In genomic region chr11:3862661-3863453, GRCm38 (mm10) we compare ENCODE assay signal across 8 mouse cellular contexts. TPM values are rescaled to one million over a fixed set of nuclear protein-coding genes. Genes with fewer than 3 reads are reported as not detected.
DNase-seq lines count a peak whose midpoint lies in the region; ATAC-seq lines count a peak whose summit lies in the region.

No protein-coding gene starts in this region.

- peak overlapping the region; percentile 90 for H3K4me2 ChIP-seq in heart, embryonic 14.5 days (ENCODE audit: low read length)
- H3K4me2 ChIP-seq in heart, embryonic 16.5 days (ENCODE audit: low read depth, low read length) = peak overlapping the region; percentile 91

- 0 out of 2 replicates have a peak, but pooled peaks have one; percentile 6 for ATAC-seq in heart, embryonic 14.5 days (ENCODE audit: insufficient number of reproducible peaks, insufficient read depth, low FRiP score, low read depth)
- ATAC-seq in heart, embryonic 16.5 days (replicated peaks; ENCODE audit: extremely low read depth, insufficient read depth, low FRiP score) = no peak

- peak overlapping the region in 1 of 2 experiments; percentile 49; a peak in 3 of 4 replicates for H3K4me3 ChIP-seq in heart, embryonic 14.5 days (ENCODE audit: control insufficient read depth in 1 of 2, insufficient read depth in 1 of 2, low read depth in 1 of 2, low read length in 2 of 2)
- H3K4me3 ChIP-seq in heart, embryonic 16.5 days (ENCODE audit: low read length) = peak overlapping the region; percentile 62
- H3K4me3 ChIP-seq in midbrain, embryonic 10.5 days = peak overlapping the region; percentile 64

- 64% methylated on average over 19 of the region's 19 CpGs for WGBS in heart, embryonic 14.5 days
- 69% methylated on average over 19 of the region's 19 CpGs for WGBS in heart, embryonic 16.5 days
- WGBS in midbrain, embryonic 10.5 days = 76% methylated on average over 19 of the region's 19 CpGs

- peaks cover 26% of the 10 kb centered on the region for H3K27me3 ChIP-seq in heart, embryonic 14.5 days (ENCODE audit: control insufficient read depth, insufficient read depth, low read length)
- peaks cover 11% of the 10 kb centered on the region for H3K27me3 ChIP-seq in heart, embryonic 16.5 days (ENCODE audit: control insufficient read depth, insufficient read depth, low read length)
- peaks cover 52% of the 10 kb centered on the region for H3K27me3 ChIP-seq in midbrain, embryonic 10.5 days (ENCODE audit: low read depth, poor library complexity, severe bottlenecking)

- peak overlapping the region; percentile 65 for H3K9ac ChIP-seq in heart, embryonic 14.5 days (ENCODE audit: low read length)
- peak overlapping the region; percentile 71 for H3K9ac ChIP-seq in heart, embryonic 16.5 days (ENCODE audit: low read length)

- DNase-seq in heart, postnatal 25 days (ENCODE audit: low spot score) = no peak
- DNase-seq in cerebellum, adult 9-10 months = peak; percentile 76
- no peak for DNase-seq in midbrain, embryonic 10.5 days (ENCODE audit: low spot score)
- DNase-seq in c-Kit-positive CD71-positive TER-119-positive erythroid progenitor cells, embryonic 14.5 days (ENCODE audit: low spot score) = no peak
- DNase-seq in right cerebral cortex, postnatal 4 days = no peak
- DNase-seq in embryo, embryonic 11 days = no peak

- intact Hi-C loops in heart, postnatal 25 days (cut with DNase I) = loop anchor here (5.0 kb wide), 1 partner anchor 56 kb away; no protein-coding TSS in a partner anchor

- H3K27ac ChIP-seq in heart, embryonic 14.5 days (replicated peaks in 1 of 2; ENCODE audit: control insufficient read depth in 1 of 2, insufficient read depth in 1 of 2, low read depth in 2 of 2, low read length in 2 of 2) = no peak overlapping the region
- H3K27ac ChIP-seq in heart, embryonic 16.5 days (ENCODE audit: low read length) = no peak overlapping the region
- H3K27ac ChIP-seq in midbrain, embryonic 10.5 days (replicated peaks) = no peak overlapping the region

- H3K4me1 ChIP-seq in heart, embryonic 14.5 days (ENCODE audit: control insufficient read depth in 2 of 2, insufficient read depth in 2 of 2, low read length in 2 of 2) = peaks cover 7 to 10% of the 10 kb centered on the region in 2 experiments; a peak in 3 of 4 replicates
- peaks cover 5% of the 10 kb centered on the region; the same call in 1 of the 2 replicates for H3K4me1 ChIP-seq in heart, embryonic 16.5 days (ENCODE audit: control insufficient read depth, insufficient read depth, low read length)
- peaks cover 17% of the 10 kb centered on the region for H3K4me1 ChIP-seq in midbrain, embryonic 10.5 days

- H3K9me3 ChIP-seq in heart, embryonic 14.5 days (ENCODE audit: control insufficient read depth, low read length) = no peaks in the 10 kb centered on the region
- H3K9me3 ChIP-seq in heart, embryonic 16.5 days (replicated peaks; ENCODE audit: control insufficient read depth, low read length) = no peaks in the 10 kb centered on the region
- H3K9me3 ChIP-seq in midbrain, embryonic 10.5 days (replicated peaks) = no peaks in the 10 kb centered on the region

- H3K36me3 ChIP-seq in heart, embryonic 14.5 days (ENCODE audit: control insufficient read depth, insufficient read depth, low read length) = no peaks in the 10 kb centered on the region
- H3K36me3 ChIP-seq in heart, embryonic 16.5 days (ENCODE audit: control insufficient read depth, insufficient read depth) = no peaks in the 10 kb centered on the region
- no peaks in the 10 kb centered on the region for H3K36me3 ChIP-seq in midbrain, embryonic 10.5 days

RNA-seq across cellular contexts. Expression of gene Osbp2, which starts 0.8 kb away (rescaled TPM):
- polyA plus RNA-seq in heart, embryonic 14.5 days (2014; fragmentation: Nextera tagmentation; extraction: Ambion mirVana) = 0.34 and 0.85 TPM in 2 replicates
- 10 to 100 TPM in 1 of 2 experiments, 1 to 10 TPM in 1; 9.8 to 11.4 TPM for total RNA-seq in heart, postnatal 25 days (2021)
- polyA plus RNA-seq in heart, embryonic 16.5 days (2015; fragmentation: Nextera tagmentation; extraction: Ambion mirVana) = 1.3 and 1.6 TPM in 2 replicates
- 1.4 and 2.2 TPM in 2 replicates for polyA plus RNA-seq in midbrain, embryonic 10.5 days (2016; fragmentation: Nextera tagmentation; extraction: Ambion mirVana)

RNA-seq across cellular contexts. Expression of gene 4921536K21Rik, which starts 32.0 kb away (rescaled TPM):
- not detected in 2 replicates for polyA plus RNA-seq in heart, embryonic 14.5 days (2014; fragmentation: Nextera tagmentation; extraction: Ambion mirVana)
- under 1 TPM; 0.42 to 0.96 TPM for total RNA-seq in heart, postnatal 25 days (2021)
- 0.17 and 0.22 TPM in 2 replicates for polyA plus RNA-seq in heart, embryonic 16.5 days (2015; fragmentation: Nextera tagmentation; extraction: Ambion mirVana)
- polyA plus RNA-seq in midbrain, embryonic 10.5 days (2016; fragmentation: Nextera tagmentation; extraction: Ambion mirVana) = 1.4 and 1.5 TPM in 2 replicates

RNA-seq across cellular contexts. Expression of gene Dusp18, which starts 32.2 kb away (rescaled TPM):
- 11.5 and 11.6 TPM in 2 replicates for polyA plus RNA-seq in heart, embryonic 14.5 days (2014; fragmentation: Nextera tagmentation; extraction: Ambion mirVana)
- 10 to 100 TPM; 24.8 to 45.0 TPM for total RNA-seq in heart, postnatal 25 days (2021)
- 13.0 and 13.1 TPM in 2 replicates for polyA plus RNA-seq in heart, embryonic 16.5 days (2015; fragmentation: Nextera tagmentation; extraction: Ambion mirVana)
- 18.9 and 23.2 TPM in 2 replicates for polyA plus RNA-seq in midbrain, embryonic 10.5 days (2016; fragmentation: Nextera tagmentation; extraction: Ambion mirVana)

RNA-seq across cellular contexts. Expression of gene Slc35e4, which starts 51.6 kb away (rescaled TPM):
- polyA plus RNA-seq in heart, embryonic 14.5 days (2014; fragmentation: Nextera tagmentation; extraction: Ambion mirVana) = 3.0 and 3.4 TPM in 2 replicates
- total RNA-seq in heart, postnatal 25 days (2021) = 1 to 10 TPM; 4.4 to 5.7 TPM
- 4.2 and 4.3 TPM in 2 replicates for polyA plus RNA-seq in heart, embryonic 16.5 days (2015; fragmentation: Nextera tagmentation; extraction: Ambion mirVana)
- 5.2 and 5.5 TPM in 2 replicates for polyA plus RNA-seq in midbrain, embryonic 10.5 days (2016; fragmentation: Nextera tagmentation; extraction: Ambion mirVana)
